Mouse (Mus musculus): Measurements from ENCODE around the gene Srgap3.

DNA sequence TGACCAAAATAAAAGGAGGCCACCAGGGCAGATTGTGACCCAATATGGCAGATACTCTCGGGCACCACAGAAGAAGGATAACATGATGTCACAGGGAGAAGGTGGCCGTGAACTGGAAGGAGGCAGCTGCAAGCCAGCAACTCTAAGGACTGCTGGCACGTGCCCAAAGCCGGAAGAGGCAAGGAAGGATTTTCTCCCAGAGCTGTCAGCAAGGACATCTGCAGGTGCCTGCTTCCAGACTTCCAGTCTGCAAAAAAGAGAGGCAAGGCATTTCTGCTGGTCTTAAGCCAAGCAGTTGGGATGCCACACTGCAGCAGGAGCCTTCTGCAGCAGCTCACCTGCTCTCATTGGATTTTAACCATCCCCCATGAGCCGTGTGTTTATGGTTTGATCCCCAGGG, 67.9 kb downstream of the Srgap3 start:
- no peak for TF ChIP-seq POLR2A (IDR thresholded peaks at IDR 0.05; ENCODE audit: borderline replicate concordance, extremely low read depth, low read depth, low read length)
- no peak for TF ChIP-seq CTCF (IDR thresholded peaks at IDR 0.05; ENCODE audit: insufficient read depth, low read length)
